Mouse (Mus musculus): ENCODE measurements around the gene Ecel1. TPM values are rescaled to one million over a fixed set of nuclear protein-coding genes. Genes with fewer than 3 reads are reported as not detected.
A peak's percentile ranks its signal among the peaks of the same experiment; 100 is the strongest.

Ecel1 gene
- not detected for total RNA-seq (2021)
- long read RNA-seq, experiment 1 = 0 reads
- long read RNA-seq, experiment 2 = 0 reads

GRCm38 (mm10) chr1:87156199-87156587 is at the start of gene Ecel1:
TSS of gene Ecel1 (minus strand) at chr1:87156521.
- intact Hi-C loops (cut with DNase I) = no loop called here
- no peak for DNase-seq

- intact Hi-C loops (cut with DNase I) = no loop called here
- DNase-seq = no peak
Observed at GRCm38 (mm10) chr1:87205502-87205901, 49.2 kb upstream of the Ecel1 start.

GRCm38 (mm10) chr1:87205038-87205437 is 48.7 kb upstream of the Ecel1 start:
- intact Hi-C loops (cut with DNase I) = no loop called here
- DNase-seq = no peak

GRCm38 (mm10) chr1:87204465-87204864 is 48.1 kb upstream of the Ecel1 start, which contains the start of gene Chrng:
TSS of gene Chrng (plus strand) at chr1:87204657.
- no peak for DNase-seq
- intact Hi-C loops (cut with DNase I) = no loop called here

GRCm38 (mm10) chr1:87203779-87204178 is 47.5 kb upstream of the Ecel1 start:
- intact Hi-C loops (cut with DNase I) = no loop called here
- no peak for DNase-seq

GRCm38 (mm10) chr1:87201848-87202247 is 45.5 kb upstream of the Ecel1 start:
- DNase-seq = no peak
- intact Hi-C loops (cut with DNase I) = no loop called here

GRCm38 (mm10) chr1:87200811-87201210 is 44.5 kb upstream of the Ecel1 start:
- intact Hi-C loops (cut with DNase I) = no loop called here
- DNase-seq = no peak

GRCm38 (mm10) chr1:87198119-87199065 is 42.1 kb upstream of the Ecel1 start:
- no peak for DNase-seq
- intact Hi-C loops (cut with DNase I) = no loop called here

GRCm38 (mm10) chr1:87197296-87197695 is 41.0 kb upstream of the Ecel1 start:
- DNase-seq = no peak
- intact Hi-C loops (cut with DNase I) = no loop called here

- intact Hi-C loops (cut with DNase I) = no loop called here
- DNase-seq = no peak
Observed at GRCm38 (mm10) chr1:87190429-87190828, 34.1 kb upstream of the Ecel1 start, which contains the start of gene Chrnd. TSS of gene Chrnd (plus strand) at chr1:87190607.

GRCm38 (mm10) chr1:87187037-87187355 is 30.7 kb upstream of the Ecel1 start:
- DNase-seq = peak; percentile 77 to 85
- intact Hi-C loops (cut with DNase I) = loop anchor here (1.0 to 5.0 kb wide), 3 partner anchors 89 to 570 kb away; no protein-coding TSS in a partner anchor

- no peak for DNase-seq
- intact Hi-C loops (cut with DNase I) = loop anchor here (1.0 to 5.0 kb wide), 3 partner anchors 88 to 569 kb away; no protein-coding TSS in a partner anchor
Observed at GRCm38 (mm10) chr1:87186261-87187036, 30.1 kb upstream of the Ecel1 start.

GRCm38 (mm10) chr1:87185526-87185925 is 29.2 kb upstream of the Ecel1 start:
- intact Hi-C loops (cut with DNase I) = loop anchor here (1.0 to 5.0 kb wide), 3 partner anchors 11 to 568 kb away; no protein-coding TSS in a partner anchor
- DNase-seq = no peak

- peak; percentile 77 to 84 for DNase-seq
- intact Hi-C loops (cut with DNase I) = loop anchor here (1.0 to 5.0 kb wide), 3 partner anchors 10 to 567 kb away; no protein-coding TSS in a partner anchor
Observed at GRCm38 (mm10) chr1:87184751-87185139, 28.4 kb upstream of the Ecel1 start.

GRCm38 (mm10) chr1:87183998-87184750 is 27.9 kb upstream of the Ecel1 start:
- DNase-seq = no peak
- intact Hi-C loops (cut with DNase I) = no loop called here

GRCm38 (mm10) chr1:87183013-87183412 is 26.7 kb upstream of the Ecel1 start, which contains the start of gene Prss56:
TSS of gene Prss56 (plus strand) at chr1:87183313.
- DNase-seq = no peak
- intact Hi-C loops (cut with DNase I) = no loop called here

- intact Hi-C loops (cut with DNase I) = no loop called here
Observed at GRCm38 (mm10) chr1:87180896-87181295, 24.6 kb upstream of the Ecel1 start.

GRCm38 (mm10) chr1:87175852-87176292 is 19.6 kb upstream of the Ecel1 start:
- intact Hi-C loops (cut with DNase I) = no loop called here
- DNase-seq = peak; percentile 51 to 73

More at GRCm38 (mm10) chr1:87180896-87181295, 24.6 kb upstream of the Ecel1 start:
- no peak for DNase-seq

- DNase-seq = peak; percentile 71 to 75
- intact Hi-C loops (cut with DNase I) = loop anchor here (1.0 to 5.0 kb wide), 2 partner anchors 11 to 118 kb away; no protein-coding TSS in a partner anchor
Observed at GRCm38 (mm10) chr1:87174006-87174955, 18.0 kb upstream of the Ecel1 start.

Measured in heart, postnatal 14 days (tissue).